Mouse (Mus musculus): ENCODE measurements around the gene Amacr. TPM values are rescaled to one million over a fixed set of nuclear protein-coding genes. Genes with fewer than 3 reads are reported as not detected.

Amacr gene
- total and polyA plus RNA-seq, 3 experiments: 15.7 to 43.0 (median 29.6) TPM

DNA sequence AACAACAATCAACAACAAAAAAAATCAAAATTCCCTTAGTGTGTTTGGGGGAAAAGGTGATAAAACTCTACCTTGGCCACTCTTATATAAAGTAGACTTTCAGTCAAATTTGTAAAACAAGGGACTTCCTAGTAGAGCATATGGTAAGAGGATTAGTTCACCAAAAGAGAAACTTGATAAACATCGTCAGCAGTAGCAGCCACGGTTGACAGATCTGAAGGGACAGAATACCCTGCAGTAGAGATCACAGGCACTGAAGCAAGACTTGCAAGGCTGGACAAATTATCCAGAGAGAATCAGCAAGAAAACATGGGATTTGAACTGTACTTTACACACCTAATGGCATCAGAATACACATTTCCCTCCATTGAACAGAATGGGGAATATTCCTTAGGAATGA lies 33.4 kb downstream of the Amacr start:
- TF ChIP-seq GABPA (IDR thresholded peaks at IDR 0.05; ENCODE audit: insufficient replicate concordance, low read depth, low read length) (no peak), CHD2 (IDR thresholded peaks at IDR 0.05; ENCODE audit: low read length) (no peak), NRF1 (IDR thresholded peaks at IDR 0.05; ENCODE audit: low read depth, low read length) (no peak), SIN3A (IDR thresholded peaks at IDR 0.05; ENCODE audit: low read length) (no peak), POLR2A (IDR thresholded peaks at IDR 0.05; ENCODE audit: low read depth, low read length) (no peak), ZNF384 (IDR thresholded peaks at IDR 0.05; ENCODE audit: low read depth, low read length) (no peak), ZC3H11A (IDR thresholded peaks at IDR 0.05; ENCODE audit: low read depth, low read length) (no peak), SMC3 (IDR thresholded peaks at IDR 0.05; ENCODE audit: low read depth, low read length) (no peak), USF2 (conservative IDR thresholded peaks at IDR 0.05; ENCODE audit: low read depth, low read length) (no peak), UBTF (IDR thresholded peaks at IDR 0.05; ENCODE audit: low read depth, low read length) (no peak), MAFK (IDR thresholded peaks at IDR 0.05; ENCODE audit: insufficient replicate concordance, low read length) (no peak), MEF2A (IDR thresholded peaks at IDR 0.05; ENCODE audit: borderline replicate concordance, low read depth, low read length) (no peak), MAZ (IDR thresholded peaks at IDR 0.05; ENCODE audit: low read depth, low read length) (no peak), PAX5 (IDR thresholded peaks at IDR 0.05; ENCODE audit: low read length) (no peak)
- Histone ChIP-seq H3K4me2 (ENCODE audit: insufficient read depth, low read depth, poor library complexity, severe bottlenecking) (no peak overlapping the region), H3K27ac (ENCODE audit: insufficient read depth, low read depth) (no peak overlapping the region), H3K27me3 (replicated peaks) (no peaks in the 10 kb centered on the region), H3K36me3 (replicated peaks in 1 of 2; ENCODE audit: control insufficient read depth in 1 of 2, insufficient read depth in 1 of 2, low read length in 1 of 2) (no peaks in the 10 kb centered on the region), H3K4me3 (replicated peaks in 1 of 3; ENCODE audit: low read depth in 2 of 3, low read length in 2 of 3, poor library complexity in 1 of 3) (no peak overlapping the region), H3K79me2 (replicated peaks; ENCODE audit: control insufficient read depth, extremely low read depth, insufficient read depth, poor library complexity, severe bottlenecking) (no peaks in the 10 kb centered on the region), H3K9me3 (replicated peaks; ENCODE audit: low read length) (no peaks in the 10 kb centered on the region), H3K9ac (ENCODE audit: insufficient read depth, low read depth) (no peak overlapping the region), H3K4me1 (ENCODE audit: control insufficient read depth in 1 of 2, insufficient read depth in 2 of 2) (peaks cover 1 to 10% of the 10 kb centered on the region in 2 experiments; a peak in 1 of 4 replicates)
- dilution Hi-C loops (cut with MboI; ENCODE audit: extremely low pct_ligation_motif_present, extremely low pct_unique_long_range_greater_than_20kb, low sequenced_read_pairs): no loop called here
- in situ Hi-C loops (cut with MboI; ENCODE audit: low pct_ligation_motif_present, low pct_unique_long_range_greater_than_20kb, low sequenced_read_pairs): loop anchor here (25.0 kb wide), 1 partner anchor 947 kb away; no protein-coding TSS in a partner anchor
- DNase-seq (ENCODE audit: extremely low read depth): no peak

GRCm38 (mm10) chr15:11026801-11027561 lies 45.4 kb downstream of the Amacr start:
- H3K27me3 ChIP-seq (replicated peaks): no peaks in the 10 kb centered on the region
- H3K9me3 ChIP-seq (replicated peaks; ENCODE audit: low read length): no peaks in the 10 kb centered on the region
- H3K79me2 ChIP-seq (replicated peaks; ENCODE audit: control insufficient read depth, extremely low read depth, insufficient read depth, poor library complexity, severe bottlenecking): no peaks in the 10 kb centered on the region
- no peaks in the 10 kb centered on the region for H3K4me1 ChIP-seq (ENCODE audit: control insufficient read depth in 1 of 2, insufficient read depth in 2 of 2)
- H3K36me3 ChIP-seq (replicated peaks in 1 of 2; ENCODE audit: control insufficient read depth in 1 of 2, insufficient read depth in 1 of 2, low read length in 1 of 2): no peaks in the 10 kb centered on the region
- no peak overlapping the region for H3K9ac ChIP-seq (ENCODE audit: insufficient read depth, low read depth)
- no peak overlapping the region for H3K4me2 ChIP-seq (ENCODE audit: insufficient read depth, low read depth, poor library complexity, severe bottlenecking)
- dilution Hi-C loops (cut with MboI; ENCODE audit: extremely low pct_ligation_motif_present, extremely low pct_unique_long_range_greater_than_20kb, low sequenced_read_pairs): no loop called here
- TF ChIP-seq HCFC1 (IDR thresholded peaks at IDR 0.05; ENCODE audit: low read depth, low read length): no peak
- no peak for TF ChIP-seq MAZ (IDR thresholded peaks at IDR 0.05; ENCODE audit: low read depth, low read length)
- no peak for TF ChIP-seq RCOR1 (conservative IDR thresholded peaks at IDR 0.05; ENCODE audit: low read depth, low read length)
- no peak for TF ChIP-seq SIN3A (IDR thresholded peaks at IDR 0.05; ENCODE audit: low read length)
- no peak for TF ChIP-seq IRF4 (IDR thresholded peaks at IDR 0.05; ENCODE audit: low read depth, low read length)
- no peak for TF ChIP-seq POLR2AphosphoS2 (IDR thresholded peaks at IDR 0.05; ENCODE audit: low read depth, low read length)
- H3K4me3 ChIP-seq (replicated peaks in 1 of 3; ENCODE audit: low read depth in 2 of 3, low read length in 2 of 3, poor library complexity in 1 of 3): no peak overlapping the region
- no peak for DNase-seq (ENCODE audit: extremely low read depth)
- in situ Hi-C loops (cut with MboI; ENCODE audit: low pct_ligation_motif_present, low pct_unique_long_range_greater_than_20kb, low sequenced_read_pairs): no loop called here
- H3K27ac ChIP-seq (ENCODE audit: insufficient read depth, low read depth): no peak overlapping the region

Measured in CH12.LX (cell line).